Mouse (Mus musculus) left cerebral cortex, adult 8-10 months (tissue): Measurements from ENCODE around the gene Ptpro. TPM values are rescaled to one million over a fixed set of nuclear protein-coding genes. Genes with fewer than 3 reads are reported as not detected.
A peak's percentile ranks its signal among the peaks of the same experiment; 100 is the strongest.

ENCODE experiments used
- DNase-seq, 2 experiments: peaks; one replicate each; pipeline ENCODE4 v3.0.0; 2022; ENCODE audit warnings: low spot score in 2 of 2
- total RNA-seq, 4 experiments: library from RNA; stranded (reverse); gene quantifications; 2 replicates each; pipeline ENCODE4 v1.2.4; 2022

Gene Ptpro
- 10 to 100 TPM; 21.6 to 31.7 (median 27.7) TPM for total RNA-seq

DNA sequence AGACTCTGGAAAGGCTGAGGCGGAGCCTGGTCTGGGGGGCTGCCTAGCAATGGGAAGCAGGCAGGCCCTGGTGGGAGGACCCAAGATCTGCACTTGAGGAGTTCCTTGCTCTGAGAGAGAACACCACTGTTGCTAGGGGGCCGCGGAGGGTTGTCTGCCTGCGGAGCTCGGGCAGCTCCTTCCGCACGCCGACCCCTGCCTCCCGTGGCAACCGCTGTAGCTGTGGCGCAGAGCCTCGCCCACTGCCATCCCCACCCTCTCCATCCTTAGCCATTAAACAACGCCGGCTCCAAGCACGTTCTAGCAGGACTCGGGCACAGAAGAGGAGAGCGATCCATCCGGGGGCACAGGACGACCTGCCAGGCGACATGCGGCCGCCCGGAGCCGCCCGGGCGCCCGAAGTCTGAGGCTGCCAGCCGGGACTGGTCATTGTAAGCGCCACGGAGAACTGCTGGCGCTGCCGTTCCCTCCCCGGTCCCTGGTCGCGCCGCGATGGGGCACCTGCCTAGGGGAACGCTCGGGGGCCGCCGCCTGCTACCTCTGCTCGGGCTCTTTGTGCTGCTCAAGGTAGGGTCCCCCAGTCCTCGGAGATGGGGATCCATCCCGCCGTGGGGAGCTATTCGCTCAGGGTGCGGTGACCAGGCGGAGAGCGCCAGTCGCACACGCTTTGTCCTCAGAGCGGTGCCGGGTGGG, at the start of gene Ptpro:
Ptpro (plus strand) TSS at position 126 of the 693 bp plus-strand sequence.
- DNase-seq, result peak; percentile 22 to 34

- no peak for DNase-seq
Measured at GRCm38 (mm10) chr6:137202661-137203060, 49.5 kb upstream of the Ptpro start.

- DNase-seq, result no peak
Measured at GRCm38 (mm10) chr6:137205662-137206400, 46.3 kb upstream of the Ptpro start.

- no peak for DNase-seq
Measured at GRCm38 (mm10) chr6:137207126-137207525, 45.0 kb upstream of the Ptpro start.

DNA sequence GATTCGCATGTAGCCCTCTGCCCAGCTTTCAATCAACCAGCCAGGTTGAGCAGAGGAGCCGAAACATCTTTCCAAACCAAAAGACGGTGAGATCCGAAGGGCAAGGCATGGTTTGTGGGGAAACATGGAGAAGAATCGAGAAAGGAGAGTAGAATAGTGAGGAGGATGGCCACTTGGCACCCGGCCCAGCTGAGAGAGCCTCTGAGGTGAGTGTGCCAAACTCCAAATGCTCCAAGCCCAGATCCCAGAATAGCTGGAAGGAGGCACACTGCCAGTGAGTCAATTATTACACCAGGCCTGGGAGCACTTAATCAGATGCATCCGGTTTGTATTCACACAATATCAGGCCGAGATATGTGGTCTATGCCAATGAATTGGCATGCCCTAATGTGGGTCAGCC, 42.1 kb upstream of the Ptpro start:
- DNase-seq, result peak in 1 of 2 experiments; percentile 38

DNA sequence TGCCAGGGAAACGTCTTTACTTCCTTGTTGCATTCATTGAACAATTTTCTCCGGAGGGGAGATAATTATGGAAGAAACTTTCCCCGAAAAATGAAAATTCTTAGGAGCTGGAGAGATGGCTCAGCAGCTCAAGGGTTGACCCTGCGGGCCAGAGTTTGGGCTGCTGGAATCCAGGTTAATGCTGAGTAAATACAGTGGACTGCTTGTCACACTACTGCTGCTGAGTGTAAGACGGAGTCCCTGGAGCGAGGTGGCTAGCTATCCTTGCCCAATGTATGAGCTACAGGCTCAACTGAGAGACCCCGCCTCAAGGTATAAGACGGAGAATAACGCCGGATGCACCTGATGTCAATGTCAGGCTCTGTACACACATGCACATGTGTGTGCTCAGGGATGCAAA, 41.1 kb upstream of the Ptpro start:
- no peak for DNase-seq

- no peak for DNase-seq
Measured at GRCm38 (mm10) chr6:137211441-137211840, 40.7 kb upstream of the Ptpro start.

DNA sequence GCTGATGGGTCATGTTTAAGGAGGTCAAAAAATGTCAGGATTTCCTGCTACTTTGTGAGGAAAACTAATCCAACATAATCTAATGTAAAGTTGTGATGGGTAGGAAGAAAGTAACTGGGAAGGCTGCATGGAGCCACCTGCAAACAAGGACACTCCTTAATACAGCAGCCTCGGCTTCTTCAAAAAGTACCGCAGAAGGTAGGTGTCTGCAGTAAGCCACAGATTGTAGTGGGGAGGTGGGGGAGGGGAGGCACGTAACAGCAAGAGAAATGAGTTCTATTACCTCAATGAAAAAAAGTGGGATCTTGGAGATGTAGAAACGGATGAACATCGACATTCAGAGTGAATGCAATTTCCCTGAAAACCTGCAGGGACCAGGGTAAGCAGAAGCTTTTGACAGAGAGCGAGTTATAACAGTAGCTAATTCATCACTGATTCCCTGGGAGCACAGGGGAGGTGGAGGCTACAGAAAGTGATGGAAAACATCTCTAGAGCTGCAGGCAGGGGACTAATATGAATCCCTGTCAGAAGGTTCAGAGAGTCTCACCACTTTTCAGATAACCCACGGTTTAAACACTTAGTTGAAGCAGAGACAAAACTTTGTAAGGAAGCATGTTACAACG, 34.2 kb upstream of the Ptpro start:
- no peak for DNase-seq

GRCm38 (mm10) chr6:137252887-137253242, 746 bp downstream of the Ptpro start:
- DNase-seq, result peak in 1 of 2 experiments; percentile 15

- DNase-seq, result no peak
Measured at GRCm38 (mm10) chr6:137253415-137253814, 1.3 kb downstream of the Ptpro start.

GRCm38 (mm10) chr6:137261033-137261432, 8.9 kb downstream of the Ptpro start:
- DNase-seq, result no peak

DNA sequence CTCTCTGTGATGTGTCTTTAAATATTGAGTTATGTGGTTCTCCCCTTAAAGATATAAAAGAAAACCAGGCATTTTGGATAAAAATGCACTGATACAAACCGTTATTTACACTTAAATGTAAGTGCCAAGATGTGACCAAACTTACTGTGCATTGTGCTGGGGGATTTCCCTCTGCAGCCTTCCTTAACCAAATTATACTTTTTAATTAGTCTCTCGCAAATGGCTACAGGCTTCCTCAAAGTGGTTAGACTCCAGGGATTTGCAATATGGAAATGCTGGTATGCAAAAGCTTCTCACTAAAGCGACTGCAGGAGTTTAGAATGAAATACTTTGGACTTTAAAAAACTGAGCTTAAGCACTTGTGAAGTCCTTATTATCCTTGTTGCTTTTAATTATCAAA, 10.0 kb downstream of the Ptpro start:
- no peak for DNase-seq

DNA sequence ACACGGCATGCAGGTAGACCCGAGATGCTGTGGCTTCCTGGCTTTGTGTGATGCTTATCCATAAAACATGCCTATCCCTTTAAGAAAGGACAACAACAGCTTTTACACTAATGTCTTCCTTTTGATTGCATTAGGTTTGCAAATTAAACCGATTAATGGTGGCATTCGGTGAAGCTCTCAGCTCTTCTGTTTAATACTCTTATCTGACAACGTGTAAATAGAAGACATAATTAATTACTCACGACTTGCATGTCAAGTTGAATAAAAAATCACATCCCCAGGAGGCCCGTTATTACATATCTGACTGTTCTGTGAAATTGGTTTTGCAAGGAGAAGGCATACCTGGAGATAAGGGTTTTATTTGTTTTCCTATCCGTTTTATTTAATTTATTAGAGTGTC, 15.9 kb downstream of the Ptpro start:
- DNase-seq, result no peak

GRCm38 (mm10) chr6:137268592-137268991, 16.5 kb downstream of the Ptpro start:
- DNase-seq, result no peak

DNA sequence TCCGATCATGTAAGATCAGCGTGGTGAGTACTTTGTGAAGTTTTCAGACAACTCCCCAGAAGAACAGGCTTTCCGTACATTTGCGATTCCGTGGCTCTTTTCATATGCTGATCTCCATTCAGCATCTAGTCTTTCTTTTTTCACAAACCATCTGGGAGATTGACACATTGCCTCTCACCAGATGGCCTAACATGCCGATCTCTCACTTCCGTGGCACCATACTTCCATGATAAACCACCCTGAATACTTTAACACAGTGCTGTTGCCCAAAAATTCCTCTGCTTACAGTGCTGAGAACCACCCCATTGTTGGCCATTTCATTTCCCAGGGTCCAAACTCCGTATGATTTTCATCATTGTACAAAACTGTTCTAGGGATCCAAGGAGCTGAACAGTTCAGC, 20.4 kb downstream of the Ptpro start:
- no peak for DNase-seq

- DNase-seq, result no peak
Measured at GRCm38 (mm10) chr6:137277587-137277994, 25.5 kb downstream of the Ptpro start.

DNA sequence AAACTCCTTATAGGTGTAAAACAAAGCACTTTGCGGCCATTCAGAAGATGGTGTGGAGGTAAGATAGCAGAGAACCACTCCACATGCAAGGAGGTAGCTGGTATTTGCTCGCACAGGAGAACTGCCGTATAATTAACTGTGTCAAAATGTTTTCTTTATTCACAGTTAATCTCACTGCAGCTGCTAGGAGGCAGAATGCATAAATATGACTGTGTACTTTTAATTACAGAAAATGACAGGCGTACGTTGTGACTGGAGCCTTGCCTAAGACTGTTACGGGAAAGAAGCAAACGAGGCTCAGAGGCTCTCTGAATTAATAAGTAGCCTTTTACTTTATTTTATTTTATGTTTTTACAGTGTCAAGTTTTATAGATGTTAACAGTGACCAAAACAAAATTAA, 27.5 kb downstream of the Ptpro start:
- DNase-seq, result no peak

- no peak for DNase-seq
Measured at GRCm38 (mm10) chr6:137281541-137282049, 29.5 kb downstream of the Ptpro start.

DNA sequence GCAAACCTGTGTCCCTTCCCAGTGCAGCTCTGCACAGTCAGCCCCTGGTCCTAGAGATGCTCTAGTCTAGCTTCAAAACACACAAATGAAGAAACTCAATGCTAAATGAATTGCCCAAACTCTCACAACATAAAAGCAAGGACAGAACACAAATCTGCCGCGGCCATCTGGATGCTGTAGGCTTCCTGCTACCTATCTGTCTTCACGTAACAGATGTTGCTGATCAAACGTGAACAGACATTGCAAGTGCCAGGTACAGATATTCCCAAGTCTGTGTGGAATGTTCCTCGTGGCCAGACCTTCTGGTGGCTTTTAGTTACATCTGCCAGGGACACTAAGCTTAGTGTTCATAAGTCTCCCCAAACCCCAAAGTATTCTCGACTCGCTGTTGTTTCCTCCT, 29.9 kb downstream of the Ptpro start:
- DNase-seq, result no peak

DNA sequence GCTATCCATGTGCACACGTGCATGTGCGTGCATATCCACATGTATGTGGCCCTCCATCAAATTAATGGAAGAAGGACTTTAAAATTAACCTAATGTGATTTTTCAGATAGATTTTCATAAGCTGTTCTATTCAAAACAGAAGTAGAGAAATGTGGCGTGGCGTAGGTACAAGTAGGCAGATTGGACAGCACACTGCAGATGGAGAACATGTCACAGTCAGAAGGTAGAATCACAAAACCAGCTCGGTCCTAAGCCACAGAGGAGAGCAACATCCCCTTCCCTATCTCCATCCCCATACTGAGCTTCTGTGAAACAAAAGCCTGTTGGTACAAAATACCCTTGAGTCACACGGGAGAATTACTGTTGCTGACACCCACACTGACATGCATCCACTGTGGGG, 34.3 kb downstream of the Ptpro start:
- DNase-seq, result no peak

DNA sequence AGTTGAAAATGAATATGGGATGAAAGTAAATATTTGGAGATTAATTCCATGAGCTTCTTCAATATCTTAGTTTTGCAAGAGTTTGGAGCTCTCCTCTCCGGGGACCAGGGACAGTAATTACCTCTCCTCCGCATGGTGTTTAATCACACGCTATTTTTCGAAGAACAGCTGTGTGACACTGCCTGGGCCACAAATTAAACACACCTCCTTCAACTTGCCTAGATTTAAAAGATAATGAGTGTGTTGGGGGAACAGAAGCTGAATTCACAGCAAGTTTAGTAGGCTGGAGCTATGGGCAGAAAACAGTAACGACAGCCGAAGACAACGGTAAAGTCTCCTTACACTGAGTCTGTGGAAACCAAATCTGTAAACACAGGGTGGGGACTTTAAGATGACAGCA, 35.7 kb downstream of the Ptpro start:
- DNase-seq, result no peak

GRCm38 (mm10) chr6:137288264-137288663, 36.1 kb downstream of the Ptpro start:
- no peak for DNase-seq
